In the genomic region with DNA sequence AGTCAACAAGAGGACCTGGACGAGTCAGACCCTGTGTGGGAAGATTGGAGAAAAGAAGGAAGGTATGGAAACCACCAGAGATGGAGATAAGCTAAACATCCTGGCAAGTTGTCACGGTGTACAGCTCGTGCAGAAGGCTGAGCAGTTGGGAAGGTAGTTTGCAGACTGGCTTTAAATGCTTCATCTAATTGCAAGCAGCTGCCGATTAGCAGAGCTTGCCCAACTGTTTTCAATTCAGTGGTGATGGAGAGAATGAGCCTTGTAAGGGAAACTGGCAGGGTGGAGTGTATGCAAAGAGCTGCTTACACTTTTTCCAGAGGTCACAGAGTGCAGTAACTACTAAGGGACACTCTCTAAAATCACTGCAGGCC, we compare ENCODE assay signal across 12 mouse cellular contexts.
DNase-seq lines count a peak whose midpoint lies in the region; ATAC-seq lines count a peak whose summit lies in the region.
"Had no signal": no experiment of that assay in that cellular context is flagged by ENCODE, and none has a peak within 500 bp of the region (broad histone marks: within the 10 kb centered on the region; RNA-seq: fewer than 3 reads in every experiment).

No protein-coding gene starts in this region.

- H3K4me3 ChIP-seq in midbrain, embryonic 14.5 days (replicated peaks; ENCODE audit: low read depth, low read length), result no peak overlapping the region
- H3K4me3 ChIP-seq in midbrain, embryonic 16.5 days (ENCODE audit: low read depth, low read length), result no peak overlapping the region
- H3K4me3 ChIP-seq in embryonic facial prominence, embryonic 10.5 days, result no peak overlapping the region
- H3K4me3 ChIP-seq in neural tube, embryonic 14.5 days (ENCODE audit: low read depth, low read length), result no peak overlapping the region
- H3K4me3 ChIP-seq: heart, embryonic 10.5 days had no signal

- peak; percentile 3 for DNase-seq in midbrain, embryonic 14.5 days
- peak; percentile 80 for DNase-seq in embryonic facial prominence, embryonic 10.5 days (ENCODE audit: low spot score)
- DNase-seq in layer of hippocampus, adult 18-20 months (ENCODE audit: low spot score in 2 of 2), result peak; percentile 30 to 63
- DNase-seq in adrenal gland, postnatal 36 days, result no peak
- no peak for DNase-seq in thymus, postnatal 25 days
- DNase-seq: cerebellum, adult 2 months; kidney, postnatal 10 days had no signal

- no peaks in the 10 kb centered on the region for H3K27me3 ChIP-seq in midbrain, embryonic 14.5 days (ENCODE audit: control insufficient read depth, insufficient read depth, low read length)
- no peaks in the 10 kb centered on the region for H3K27me3 ChIP-seq in midbrain, embryonic 16.5 days (ENCODE audit: control insufficient read depth, insufficient read depth, low read depth, low read length)
- H3K27me3 ChIP-seq in embryonic facial prominence, embryonic 10.5 days (replicated peaks; ENCODE audit: low read depth, poor library complexity, severe bottlenecking), result no peaks in the 10 kb centered on the region
- H3K27me3 ChIP-seq in neural tube, embryonic 14.5 days (ENCODE audit: control insufficient read depth, insufficient read depth, low read length), result no peaks in the 10 kb centered on the region

- WGBS in midbrain, embryonic 14.5 days, result 74% methylated on average over 4 of the region's 4 CpGs
- WGBS in midbrain, embryonic 16.5 days, result 64% methylated on average over 4 of the region's 4 CpGs
- 29% methylated on average over 4 of the region's 4 CpGs for WGBS in embryonic facial prominence, embryonic 10.5 days
- WGBS in neural tube, embryonic 14.5 days, result 46% methylated on average over 4 of the region's 4 CpGs

- H3K9ac ChIP-seq in midbrain, embryonic 14.5 days (replicated peaks; ENCODE audit: low read length), result no peak overlapping the region
- H3K9ac ChIP-seq in midbrain, embryonic 16.5 days (ENCODE audit: low read depth, low read length), result no peak overlapping the region
- no peak overlapping the region for H3K9ac ChIP-seq in neural tube, embryonic 14.5 days (replicated peaks; ENCODE audit: low read depth, low read length)

- H3K4me1 ChIP-seq in midbrain, embryonic 14.5 days (ENCODE audit: control insufficient read depth, insufficient read depth, low read length), result no peaks in the 10 kb centered on the region
- H3K4me1 ChIP-seq in midbrain, embryonic 16.5 days (ENCODE audit: control insufficient read depth, insufficient read depth, low read length), result no peaks in the 10 kb centered on the region
- H3K4me1 ChIP-seq in embryonic facial prominence, embryonic 10.5 days, result peaks cover 35% of the 10 kb centered on the region
- no peaks in the 10 kb centered on the region for H3K4me1 ChIP-seq in neural tube, embryonic 14.5 days (ENCODE audit: control insufficient read depth, insufficient read depth, low read length)
- H3K4me1 ChIP-seq: heart, embryonic 10.5 days had no signal

- H3K4me2 ChIP-seq in midbrain, embryonic 14.5 days (ENCODE audit: low read length), result no peak overlapping the region
- no peak overlapping the region for H3K4me2 ChIP-seq in midbrain, embryonic 16.5 days (ENCODE audit: low read length)
- no peak overlapping the region for H3K4me2 ChIP-seq in neural tube, embryonic 14.5 days (ENCODE audit: low read depth, low read length)

- no peaks in the 10 kb centered on the region for H3K36me3 ChIP-seq in midbrain, embryonic 14.5 days (ENCODE audit: control insufficient read depth, insufficient read depth, low read length)
- H3K36me3 ChIP-seq in midbrain, embryonic 16.5 days (ENCODE audit: control insufficient read depth, insufficient read depth, low read length), result no peaks in the 10 kb centered on the region
- H3K36me3 ChIP-seq in embryonic facial prominence, embryonic 10.5 days (replicated peaks), result no peaks in the 10 kb centered on the region
- H3K36me3 ChIP-seq in neural tube, embryonic 14.5 days (ENCODE audit: control insufficient read depth, insufficient read depth, low read length), result no peaks in the 10 kb centered on the region
- H3K36me3 ChIP-seq: heart, embryonic 10.5 days had no signal

- no peak overlapping the region for H3K27ac ChIP-seq in midbrain, embryonic 14.5 days (replicated peaks; ENCODE audit: low read depth, low read length)
- H3K27ac ChIP-seq in midbrain, embryonic 16.5 days (ENCODE audit: low read length), result no peak overlapping the region
- H3K27ac ChIP-seq in embryonic facial prominence, embryonic 10.5 days (replicated peaks), result peak overlapping the region; percentile 76
- no peak overlapping the region for H3K27ac ChIP-seq in neural tube, embryonic 14.5 days (ENCODE audit: low read depth, low read length)
- H3K27ac ChIP-seq: heart, embryonic 10.5 days had no signal

- no peak for ATAC-seq in midbrain, embryonic 14.5 days (ENCODE audit: low FRiP score, low TSS enrichment)
- ATAC-seq in midbrain, embryonic 16.5 days, result no peak
- ATAC-seq in neural tube, embryonic 14.5 days (ENCODE audit: low read depth), result peak; percentile 71
- ATAC-seq in megakaryocyte progenitor cell, adult 5-6 weeks (replicated peaks; ENCODE audit: poor library complexity), result no peak
- ATAC-seq: lung, postnatal 0 days had no signal

- H3K9me3 ChIP-seq in midbrain, embryonic 14.5 days (ENCODE audit: control insufficient read depth, low read length), result no peaks in the 10 kb centered on the region
- no peaks in the 10 kb centered on the region for H3K9me3 ChIP-seq in midbrain, embryonic 16.5 days (replicated peaks; ENCODE audit: control insufficient read depth, low read length, poor library complexity, severe bottlenecking)
- no peaks in the 10 kb centered on the region for H3K9me3 ChIP-seq in embryonic facial prominence, embryonic 10.5 days
- H3K9me3 ChIP-seq in neural tube, embryonic 14.5 days (ENCODE audit: control insufficient read depth, low read length), result no peaks in the 10 kb centered on the region
- H3K9me3 ChIP-seq: heart, embryonic 10.5 days had no signal

Comparison
In these comparisons a context has a peak if more than half of its experiments do, and no peak if none do; other contexts are left out.
1. DNase-seq: peak in midbrain, embryonic 14.5 days (single experiment), embryonic facial prominence, embryonic 10.5 days (single experiment) and layer of hippocampus, adult 18-20 months (2 of 2); none in adrenal gland, postnatal 36 days (0 of 2) and thymus, postnatal 25 days (single experiment).